Mouse (Mus musculus): ENCODE data around the gene Nckap5. TPM values are rescaled to one million over a fixed set of nuclear protein-coding genes. Genes with fewer than 3 reads are reported as not detected.
"Not testable (repeated sequence)": the region's sequence is repeated elsewhere in the genome, so short reads cannot be mapped to it uniquely, and the experiment has no call there.

Nckap5 gene
- total RNA-seq, 2 experiments from 2014 or later, result 70.3 to 75.1 TPM

DNA sequence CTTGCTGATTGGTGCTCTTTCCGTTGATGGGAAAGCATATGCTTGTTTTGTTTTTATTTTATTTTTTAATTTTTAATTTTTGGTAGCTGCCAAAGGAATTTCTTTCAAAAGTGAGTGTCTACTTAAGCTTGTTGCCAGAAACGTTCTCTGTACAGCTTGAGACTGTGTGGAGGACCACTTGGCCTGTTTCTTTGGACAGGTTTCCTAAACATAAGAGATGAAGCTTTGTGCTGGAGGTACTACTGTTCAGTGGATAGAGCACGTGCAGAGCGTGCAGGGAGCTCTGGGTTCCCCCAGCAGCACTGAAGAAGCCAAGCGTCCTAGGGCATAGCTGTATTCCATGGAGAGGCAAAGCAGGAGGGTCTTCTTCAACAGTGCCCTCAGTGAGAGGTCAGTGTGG, 620.9 kb downstream of the Nckap5 start:
- no peak for DNase-seq (ENCODE audit: low spot score in 2 of 2)

DNA sequence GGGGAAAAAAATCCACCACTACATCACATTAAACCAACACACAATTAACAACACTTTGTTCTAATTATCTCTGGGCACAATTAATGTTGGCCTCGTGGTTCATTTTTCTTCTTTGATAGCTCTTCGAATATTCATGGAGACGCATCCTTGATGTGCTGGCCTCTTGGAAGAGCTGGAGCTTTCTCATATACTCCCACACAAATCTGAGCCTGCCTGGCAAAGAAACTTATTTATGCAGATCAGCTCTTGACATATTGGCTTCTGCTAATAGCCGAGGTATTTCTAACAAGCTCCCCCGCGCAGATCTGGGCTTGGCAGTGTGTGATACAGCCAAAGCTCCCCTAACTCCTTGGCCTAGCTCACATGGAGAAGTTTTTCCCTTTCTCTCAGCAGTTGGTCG, 621.5 kb downstream of the Nckap5 start:
- no peak for DNase-seq (ENCODE audit: low spot score in 2 of 2)

DNA sequence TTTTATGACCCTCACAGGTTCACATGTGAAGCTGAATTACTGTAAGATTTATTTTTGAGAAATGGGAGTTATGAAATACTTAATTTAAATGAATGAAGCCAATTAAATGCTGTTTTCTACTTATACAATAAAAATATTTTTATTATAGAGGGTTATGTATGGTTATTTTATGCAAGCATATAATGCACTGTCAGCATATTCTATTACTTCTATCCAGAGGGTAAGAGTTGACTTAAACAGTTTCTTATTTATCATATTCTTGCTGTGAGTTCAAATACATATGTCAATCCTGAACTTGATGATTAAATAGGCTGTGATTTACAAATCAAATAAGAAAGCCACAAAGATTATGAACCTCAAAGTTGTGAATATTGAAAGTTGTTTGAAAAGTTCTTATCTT, 633.7 kb downstream of the Nckap5 start:
- DNase-seq (ENCODE audit: low spot score in 2 of 2), result no peak

DNA sequence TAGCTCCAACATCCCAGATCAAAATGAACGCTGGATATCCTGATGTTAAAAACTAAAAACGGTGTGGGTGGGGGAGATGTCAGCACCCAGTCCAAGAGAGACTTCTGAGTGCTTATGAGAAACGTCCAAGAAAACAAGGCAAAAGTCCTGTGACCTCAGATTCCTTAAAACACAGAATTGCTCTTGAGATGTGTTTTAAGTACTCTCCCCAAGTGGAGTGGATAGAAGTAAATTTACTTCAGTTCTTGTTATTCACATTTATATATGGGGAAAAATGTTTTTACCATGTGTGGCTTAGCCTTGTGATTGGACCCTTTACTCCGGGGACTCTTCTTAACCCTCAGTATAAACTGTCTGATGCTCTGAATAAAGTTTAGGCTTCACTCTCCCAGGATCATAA, 640.2 kb downstream of the Nckap5 start:
- no peak for DNase-seq (ENCODE audit: low spot score in 2 of 2)

DNA sequence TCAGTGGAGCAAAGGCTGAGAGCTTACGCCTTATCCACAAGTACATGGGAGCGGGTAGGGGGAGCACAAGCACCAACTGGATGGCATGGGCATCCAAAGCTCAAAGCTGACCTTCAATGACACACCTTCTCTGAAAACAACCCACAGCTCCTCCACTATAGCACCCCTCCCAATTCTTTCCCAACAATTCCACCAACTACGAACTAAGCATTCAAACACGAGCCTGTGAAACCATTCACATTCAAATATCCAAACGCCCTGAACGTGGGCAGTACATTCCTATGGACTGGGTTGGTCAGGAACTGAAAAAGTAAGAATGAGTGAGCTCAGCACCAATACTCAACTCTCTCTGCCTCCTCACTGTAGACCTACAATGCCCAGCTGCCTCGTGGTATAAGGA, 646.8 kb downstream of the Nckap5 start:
- no peak for DNase-seq (ENCODE audit: low spot score in 2 of 2)

DNA sequence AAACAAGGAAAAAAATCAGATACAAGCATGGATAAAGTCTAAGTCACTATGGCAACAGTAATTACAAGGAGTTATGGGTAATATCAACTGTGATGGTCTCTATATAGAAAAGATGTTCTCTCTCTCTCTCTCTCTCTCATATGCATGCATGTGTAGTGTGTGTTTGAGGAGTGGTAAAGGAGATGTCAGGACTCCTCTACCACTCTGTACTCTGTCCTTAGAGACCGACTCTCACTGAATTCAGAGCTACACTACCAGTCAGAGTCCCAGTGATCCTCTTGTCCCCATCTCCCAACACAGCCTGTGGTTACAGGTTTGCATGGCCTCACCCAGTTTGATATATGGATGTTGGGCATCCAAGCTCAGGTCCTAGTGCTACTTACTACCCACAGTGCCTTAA, 662.0 kb downstream of the Nckap5 start:
- DNase-seq (ENCODE audit: low spot score in 2 of 2), result no peak

DNA sequence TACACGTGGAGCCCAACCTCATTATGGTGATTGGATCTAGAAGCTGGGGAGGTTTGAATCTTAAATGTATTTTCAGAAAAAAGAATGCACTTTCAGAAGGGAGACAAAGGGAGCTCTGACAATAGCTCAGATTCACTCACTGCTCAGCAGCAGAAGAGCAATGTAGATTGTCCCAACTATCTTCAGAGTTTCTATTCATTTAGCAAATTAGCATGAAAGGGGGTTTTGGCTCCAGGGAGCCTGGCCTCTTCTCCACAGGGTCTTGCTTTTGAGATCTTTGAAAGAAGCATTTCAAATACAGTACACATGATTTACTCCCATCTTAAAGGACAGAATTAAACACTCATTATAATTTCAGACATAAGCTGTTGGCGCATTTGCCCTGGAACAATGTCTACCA, 662.5 kb downstream of the Nckap5 start:
- DNase-seq (ENCODE audit: low spot score in 2 of 2), result no peak

DNA sequence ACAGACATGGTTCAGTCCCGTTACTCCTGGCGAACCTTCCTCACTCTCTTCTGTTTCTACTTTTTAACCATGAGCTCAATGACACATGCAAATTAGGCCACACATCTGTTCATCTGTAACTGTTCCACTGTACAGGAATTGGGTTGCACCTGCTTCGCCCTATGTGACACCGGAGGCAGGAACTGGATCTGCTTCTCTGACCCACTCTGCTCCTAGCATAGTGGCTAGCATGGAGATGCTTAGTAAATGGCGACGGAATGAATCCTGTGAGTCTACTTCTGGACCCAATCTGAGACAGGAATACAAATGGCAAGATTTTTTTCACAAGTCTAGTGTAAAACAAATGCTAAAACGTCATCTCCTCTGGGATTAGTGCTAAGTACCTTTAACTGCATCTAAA, 663.1 kb downstream of the Nckap5 start:
- DNase-seq (ENCODE audit: low spot score in 2 of 2), result no peak

DNA sequence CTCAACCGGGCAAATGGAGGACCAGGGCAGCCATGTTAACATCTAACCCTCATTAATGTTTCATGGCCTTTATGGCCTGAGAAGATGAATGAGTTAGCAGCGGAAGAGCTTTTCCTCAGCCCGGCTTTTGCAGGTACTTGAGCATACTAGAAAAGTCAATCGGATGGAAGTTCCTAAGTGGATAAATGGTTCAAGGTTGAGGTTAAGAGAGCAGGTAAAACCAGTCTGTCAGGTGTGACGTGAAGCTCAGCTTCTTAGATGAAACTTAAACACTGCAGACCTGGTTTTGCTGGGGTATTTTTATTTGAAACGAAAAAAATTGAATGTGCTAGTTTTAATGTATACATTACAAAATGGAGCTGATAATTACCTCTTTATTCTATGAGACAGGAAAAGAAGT, 671.3 kb downstream of the Nckap5 start:
- no peak for DNase-seq (ENCODE audit: low spot score in 2 of 2)

DNA sequence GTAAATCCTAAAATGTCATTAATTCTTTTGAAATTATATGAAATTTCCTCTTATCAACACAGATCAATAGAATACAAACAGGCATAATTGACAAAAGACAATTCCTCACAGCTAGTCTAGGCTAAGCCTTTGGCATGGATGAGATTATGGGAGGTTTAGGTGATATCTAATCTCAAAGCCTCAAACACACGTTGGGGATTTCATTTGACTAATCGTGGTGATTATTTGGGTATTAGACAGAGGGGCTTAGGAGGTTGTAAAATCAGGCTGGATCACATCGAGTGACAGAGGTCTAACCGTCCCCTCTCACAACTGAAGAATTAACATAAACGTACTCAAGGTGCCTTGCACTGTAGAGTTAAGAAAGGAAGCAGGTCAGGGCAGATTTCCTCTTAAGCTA, 674.8 kb downstream of the Nckap5 start:
- no peak for DNase-seq (ENCODE audit: low spot score in 2 of 2)

DNA sequence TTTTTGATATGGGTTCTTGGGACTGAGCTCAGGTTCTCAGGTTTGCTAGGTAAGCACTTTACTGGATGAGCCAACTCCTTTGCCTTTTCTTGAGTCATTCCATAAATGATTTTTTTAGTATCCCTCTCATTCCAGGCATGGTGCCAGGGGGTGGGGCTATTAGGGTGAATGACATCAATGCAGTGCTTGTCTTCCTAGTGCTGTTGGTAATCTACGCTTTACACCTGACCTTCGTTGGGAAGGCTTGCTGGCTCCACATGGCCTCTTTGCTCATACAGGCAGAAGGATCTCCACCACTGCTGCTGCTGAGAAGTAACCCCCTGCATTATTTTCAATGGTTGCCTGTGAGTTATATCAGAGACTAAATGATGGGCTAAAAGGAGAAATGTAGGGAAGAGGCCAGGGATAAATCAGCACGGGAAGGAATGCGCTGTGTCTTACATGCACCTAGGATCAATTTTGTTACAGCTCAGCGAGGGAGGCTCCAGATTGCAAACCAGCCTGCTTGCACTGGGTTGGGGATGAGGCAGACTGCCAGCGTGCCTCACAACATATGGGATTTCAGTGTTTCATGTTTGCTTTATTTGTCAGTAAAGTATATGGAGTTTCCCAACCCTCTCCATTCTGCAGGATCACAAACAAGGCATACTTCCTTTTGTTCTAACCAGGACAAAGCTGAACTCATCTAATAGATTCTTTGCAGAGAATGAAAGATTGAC, 676.9 kb downstream of the Nckap5 start:
- DNase-seq (ENCODE audit: low spot score in 2 of 2), result peak; percentile 10 to 50

DNA sequence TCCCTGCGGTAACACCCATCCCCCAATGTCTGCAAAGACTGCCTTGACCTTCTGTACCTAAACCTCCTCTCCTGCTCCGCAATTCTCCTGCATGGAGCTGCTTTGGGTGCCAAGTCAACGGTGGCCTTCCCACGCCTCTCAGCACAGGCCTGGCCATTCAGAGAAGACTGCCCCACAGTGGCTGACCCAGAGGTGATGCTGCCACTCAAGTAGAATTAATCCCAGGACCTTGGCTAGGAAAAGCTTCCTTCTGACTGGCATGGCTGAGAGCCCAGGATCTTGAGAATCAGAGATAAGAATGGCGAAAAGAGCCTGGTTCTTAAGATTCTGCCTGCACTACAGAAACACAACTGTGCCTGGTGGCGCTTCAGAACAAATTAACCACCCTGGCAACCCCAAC, 678.4 kb downstream of the Nckap5 start:
- no peak for DNase-seq (ENCODE audit: low spot score in 2 of 2)

DNA sequence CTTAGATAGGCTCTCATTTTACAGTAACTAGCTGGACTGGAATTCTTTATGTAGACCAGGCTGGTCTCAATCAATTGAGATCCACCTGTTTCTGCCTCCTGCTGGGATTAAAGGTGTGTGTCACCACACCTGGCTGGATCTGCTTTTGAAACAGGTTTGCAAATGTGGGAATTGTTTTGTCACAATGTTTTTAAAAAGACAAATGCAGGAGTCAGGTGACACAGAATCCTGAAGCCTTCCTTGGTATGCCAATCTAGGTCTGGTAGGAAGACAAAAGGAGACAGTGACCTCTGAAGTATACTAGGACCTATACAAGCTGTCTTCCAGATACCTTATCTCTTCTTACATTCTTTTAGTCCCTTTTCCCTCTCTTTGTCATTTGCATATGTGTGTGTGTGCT, 680.6 kb downstream of the Nckap5 start:
- no peak for DNase-seq (ENCODE audit: low spot score in 2 of 2)

DNA sequence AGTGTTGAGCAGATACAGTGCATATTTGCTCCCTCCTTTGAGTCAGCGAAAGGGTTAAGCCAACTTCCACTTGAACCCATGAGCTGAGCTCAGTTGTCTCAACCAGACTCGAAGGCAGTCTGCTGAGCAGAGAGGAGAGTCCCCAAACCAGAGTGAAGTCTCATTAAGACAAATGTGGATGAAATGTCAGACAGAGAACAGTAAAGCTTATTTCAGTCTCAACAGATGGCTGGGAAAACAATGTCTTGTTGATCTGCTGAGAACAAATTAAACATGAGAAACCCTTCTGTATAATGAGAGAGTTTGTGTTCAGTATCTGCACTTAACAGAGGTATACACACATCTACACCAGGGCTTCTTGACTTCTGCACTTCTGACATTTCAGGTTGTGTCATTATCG, 694.9 kb downstream of the Nckap5 start:
- no peak for DNase-seq (ENCODE audit: low spot score in 2 of 2)

DNA sequence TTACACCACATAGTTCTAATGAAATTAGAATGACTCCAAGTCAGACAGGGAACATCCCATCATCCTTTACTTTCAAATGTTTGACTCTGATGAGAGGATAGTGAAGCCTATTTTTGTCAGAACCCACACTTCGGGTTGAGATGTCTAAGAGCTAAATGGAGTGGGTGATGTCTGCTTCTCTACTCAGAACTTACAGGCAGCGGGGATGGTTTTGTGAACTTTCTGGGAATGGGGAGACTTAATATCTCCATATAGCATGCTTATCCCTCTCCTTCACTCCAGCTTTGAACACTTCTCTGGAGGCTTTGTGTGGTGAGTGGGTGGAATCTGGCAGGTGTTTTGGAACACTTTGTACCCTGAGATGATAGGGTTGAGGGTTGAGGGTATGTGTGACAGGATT, 698.3 kb downstream of the Nckap5 start:
- no peak for DNase-seq (ENCODE audit: low spot score in 2 of 2)

DNA sequence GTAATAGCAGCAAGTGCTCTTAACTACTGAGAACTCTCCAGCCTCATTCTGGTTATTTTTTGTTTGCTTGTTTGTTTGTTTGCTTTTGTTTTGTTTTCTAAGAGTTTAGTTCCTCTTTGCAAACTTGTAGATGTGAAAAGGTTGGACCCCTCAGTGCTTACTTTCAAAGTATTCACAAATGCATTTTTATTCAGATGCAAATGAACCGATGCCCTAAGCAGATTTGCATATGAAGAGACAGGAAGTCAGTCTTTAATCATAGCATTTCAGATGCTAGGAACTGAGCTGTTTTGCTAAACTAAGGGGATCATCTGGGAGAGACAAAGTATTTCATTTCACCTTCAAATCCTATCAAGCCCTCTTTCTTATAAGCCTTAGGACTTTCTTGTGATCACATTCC, 701.5 kb downstream of the Nckap5 start:
- no peak for DNase-seq (ENCODE audit: low spot score in 2 of 2)

DNA sequence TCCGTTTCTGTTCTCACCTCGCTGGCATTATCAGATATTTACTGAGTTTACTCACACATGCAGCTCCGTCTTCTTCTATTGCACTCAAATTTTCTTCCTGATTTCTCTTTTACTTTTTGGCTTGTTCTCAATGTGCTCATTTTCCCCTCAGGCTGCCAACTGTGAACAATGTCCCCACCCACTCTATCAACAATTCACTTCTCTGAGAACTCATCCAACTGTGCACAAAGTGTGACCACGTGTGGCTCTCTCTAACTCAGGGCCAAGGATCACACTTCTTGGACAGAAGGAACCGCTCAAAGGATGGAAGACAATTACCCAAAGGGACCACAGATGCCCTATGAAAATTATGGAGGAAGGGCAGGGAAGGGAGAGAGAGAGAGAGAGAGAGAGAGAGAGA, 707.5 kb downstream of the Nckap5 start:
- DNase-seq (ENCODE audit: low spot score in 2 of 2), result no peak

DNA sequence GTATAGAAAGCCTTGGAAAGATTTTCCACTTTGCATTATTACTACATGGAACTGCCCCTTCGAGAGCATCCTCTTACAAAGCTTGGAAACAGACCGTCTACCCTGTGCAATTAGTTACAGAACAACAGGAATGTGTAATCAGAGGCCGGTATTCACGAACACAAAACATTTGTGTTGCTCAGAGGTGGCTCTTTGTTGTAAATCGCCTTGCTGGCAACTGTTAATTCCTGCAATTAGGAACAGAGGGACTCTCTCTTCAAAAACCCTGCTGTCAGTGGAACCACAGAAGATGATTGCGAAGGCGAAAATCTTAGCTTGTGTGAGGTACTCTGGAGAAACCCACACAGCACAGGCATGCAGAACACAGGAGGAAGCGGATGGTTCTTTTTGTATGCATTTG, 710.1 kb downstream of the Nckap5 start:
- no peak for DNase-seq (ENCODE audit: low spot score in 2 of 2)

DNA sequence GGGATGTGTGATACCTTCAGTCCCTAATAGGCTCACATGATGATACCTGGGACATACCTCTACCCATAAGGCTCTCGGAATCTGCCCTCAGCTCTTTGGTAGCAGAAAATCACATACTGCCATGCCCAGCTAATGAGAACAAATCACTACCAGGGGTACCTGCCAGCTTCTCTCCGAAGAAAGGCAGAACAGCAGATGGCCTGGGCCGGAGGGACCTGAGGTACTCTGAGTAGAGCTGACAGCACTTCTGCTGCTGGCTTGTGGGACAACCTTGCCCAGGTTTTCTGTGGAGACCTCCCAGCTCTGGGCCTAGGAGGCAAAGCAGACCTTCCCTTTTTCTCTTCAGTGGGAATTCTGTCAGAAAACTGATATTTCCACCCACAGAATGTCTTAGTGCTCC, 714.6 kb downstream of the Nckap5 start:
- DNase-seq (ENCODE audit: low spot score in 2 of 2), result no peak

DNA sequence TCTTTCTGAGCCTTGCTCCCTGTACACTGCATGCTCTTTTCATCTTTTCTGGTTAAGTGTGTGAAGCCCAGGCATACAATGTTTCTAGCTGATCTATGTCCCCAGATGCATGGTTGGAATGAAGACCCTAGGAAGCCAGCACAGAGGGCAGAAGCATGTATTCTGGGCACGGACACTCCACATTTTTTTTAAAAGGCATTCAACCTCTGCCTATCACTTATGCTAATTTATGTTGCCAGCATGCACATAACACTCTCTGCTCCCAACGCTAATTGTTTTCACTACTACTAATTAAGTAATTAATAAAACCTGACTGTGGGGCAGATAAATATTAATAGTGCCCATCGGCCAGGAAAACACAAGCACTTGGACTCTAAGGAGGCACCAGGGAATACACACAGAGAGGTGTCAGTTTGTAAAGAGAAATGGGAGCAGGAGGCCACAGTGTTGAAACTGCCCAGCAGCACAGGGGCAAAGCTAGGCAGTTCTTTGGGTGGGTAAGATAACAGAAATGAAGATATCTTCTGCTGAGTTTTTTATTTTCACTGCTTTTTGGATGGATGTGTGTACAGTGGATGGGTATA, 724.8 kb downstream of the Nckap5 start:
- no peak for DNase-seq (ENCODE audit: low spot score in 2 of 2)

DNA sequence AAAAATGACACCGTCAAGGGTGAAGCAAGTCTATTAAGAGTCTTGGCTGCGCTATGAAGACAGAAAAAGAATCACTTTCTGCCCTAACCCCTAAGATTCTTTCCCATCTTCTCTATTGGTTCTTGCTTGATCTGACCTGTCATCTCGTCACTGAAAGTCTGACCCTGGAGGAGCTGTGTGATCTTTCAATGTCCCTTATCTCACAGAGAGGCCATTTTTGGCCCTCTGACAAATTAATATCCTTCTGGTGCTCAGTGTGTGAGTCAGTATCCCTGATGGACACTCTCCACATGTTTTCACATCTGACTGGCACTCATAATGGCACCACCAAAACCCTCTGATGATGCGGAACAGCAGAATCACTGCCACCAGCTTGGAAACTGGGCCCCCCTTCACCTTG, 736.3 kb downstream of the Nckap5 start:
- no peak for DNase-seq (ENCODE audit: low spot score in 2 of 2)

DNA sequence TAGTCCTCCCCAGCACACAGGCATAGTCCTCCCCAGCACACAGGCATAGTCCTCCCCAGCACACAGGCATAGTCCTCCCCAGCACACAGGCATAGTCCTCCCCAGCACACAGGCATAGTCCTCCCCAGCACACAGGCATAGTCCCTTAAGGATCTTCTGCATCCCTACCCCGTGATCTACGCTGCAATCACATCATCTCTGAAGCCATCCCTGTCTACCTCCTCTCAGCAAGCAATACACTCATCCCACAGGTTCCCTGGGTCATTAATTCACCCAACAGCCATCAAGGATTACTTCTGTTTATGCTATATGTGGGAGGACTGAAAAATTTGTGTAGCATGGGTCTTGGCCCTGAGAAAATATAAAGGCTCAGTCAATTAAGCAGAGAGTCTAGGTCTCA, 738.6 kb downstream of the Nckap5 start:
- not testable (repeated sequence) for DNase-seq (ENCODE audit: low spot score in 2 of 2)

DNA sequence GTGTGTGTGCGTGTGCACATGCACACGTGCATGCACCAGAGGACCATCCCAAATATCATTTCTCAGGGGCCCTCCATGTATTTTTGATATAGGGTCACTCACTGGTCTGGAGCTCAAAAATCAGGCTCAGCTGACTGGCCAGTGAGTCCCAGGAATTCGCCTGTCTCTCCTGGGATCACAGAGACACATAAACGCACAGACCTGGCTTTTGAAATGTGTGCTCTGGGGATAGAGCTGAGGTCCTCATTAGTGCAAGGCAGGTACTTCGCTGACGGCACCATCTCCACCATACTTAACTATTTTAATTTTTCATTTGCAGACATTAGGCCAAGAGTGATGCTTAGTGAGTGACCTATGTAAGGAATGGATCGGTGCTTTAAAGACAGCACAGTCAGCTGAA, 743.4 kb downstream of the Nckap5 start:
- no peak for DNase-seq (ENCODE audit: low spot score in 2 of 2)

Data from adrenal gland, postnatal 4 days (tissue).